Mouse (Mus musculus) stomach, postnatal 0 days (tissue): ENCODE data around the gene Six2.

ENCODE experiments used
- CTCF ChIP-seq: IDR thresholded peaks from 2 replicates; pipeline ENCODE4 v1.5.1; 2016; ENCODE audit warnings: antibody characterized with exemption, low read depth, mild to moderate bottlenecking, moderate library complexity
- EP300 ChIP-seq: optimal IDR thresholded peaks from 2 replicates; pipeline ENCODE3; 2016; ENCODE audit warnings: antibody characterized with exemption

DNA sequence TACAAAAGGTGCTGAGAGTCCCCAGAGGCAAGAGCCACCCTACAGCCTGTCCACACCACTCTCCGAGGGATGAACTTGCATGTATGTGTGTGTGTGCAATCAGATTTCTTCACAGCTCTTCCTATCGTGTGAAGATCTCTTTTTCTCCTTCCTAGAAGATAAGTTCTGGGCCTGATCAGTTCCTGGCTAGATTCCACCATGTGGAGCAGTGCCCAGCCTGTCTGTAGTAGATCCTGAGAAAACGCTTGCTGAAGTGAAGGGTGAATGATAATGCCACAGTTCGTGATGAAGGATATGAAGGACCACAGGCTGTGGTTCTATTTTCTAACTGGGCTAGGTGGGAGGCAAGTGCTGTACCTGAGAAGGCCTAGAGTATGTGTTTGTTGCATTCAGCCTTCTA lies 12.0 kb upstream of the Six2 start:
- TF ChIP-seq CTCF (no peak), EP300 (no peak)
